Mouse (Mus musculus): Measurements from ENCODE around the gene Nudt13.

Nudt13 gene

DNA sequence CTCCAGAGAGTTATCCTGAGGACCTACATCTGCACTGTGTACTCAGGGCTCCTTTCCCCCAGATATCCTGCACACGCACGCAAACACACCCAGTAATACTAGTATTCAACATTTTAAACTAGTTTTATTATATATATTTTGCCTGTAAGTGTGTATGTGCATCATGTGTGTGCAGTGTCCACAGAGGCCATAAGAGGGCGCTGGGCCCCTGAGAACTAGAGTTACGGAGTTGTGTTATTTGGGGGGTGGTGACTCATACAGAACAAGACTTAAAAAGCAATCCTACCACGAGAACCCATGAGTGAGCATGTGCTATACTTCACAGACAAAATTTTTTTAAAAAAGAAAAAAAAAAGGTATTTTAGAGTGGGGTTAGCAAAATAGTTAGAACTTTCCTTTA is 44.9 kb downstream of the Nudt13 start:
- in situ Hi-C loops (cut with MboI), result no loop called here

DNA sequence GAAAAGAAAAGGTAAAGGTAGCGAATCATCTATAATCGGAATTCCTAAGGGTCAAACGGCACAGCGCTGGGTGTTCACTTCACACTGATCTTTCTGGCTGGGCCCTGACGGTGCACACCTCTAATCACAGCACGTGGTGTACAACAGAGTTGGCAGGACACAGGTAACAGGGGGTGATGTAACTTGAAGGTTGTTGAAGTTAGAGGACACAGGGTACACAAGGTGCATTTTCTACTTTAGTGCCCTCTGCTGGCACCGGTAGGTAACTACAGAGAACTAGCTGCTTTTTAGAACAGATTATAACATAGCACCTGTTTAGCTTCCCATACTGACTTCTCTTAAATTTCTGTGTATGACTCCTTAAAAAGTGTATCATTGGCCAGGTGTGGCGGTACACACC is 45.7 kb downstream of the Nudt13 start:
- in situ Hi-C loops (cut with MboI), result no loop called here

- in situ Hi-C loops (cut with MboI), result no loop called here
These were observed 46.4 kb downstream of the Nudt13 start for GRCm38 (mm10) chr14:20340866-20341265.

DNA sequence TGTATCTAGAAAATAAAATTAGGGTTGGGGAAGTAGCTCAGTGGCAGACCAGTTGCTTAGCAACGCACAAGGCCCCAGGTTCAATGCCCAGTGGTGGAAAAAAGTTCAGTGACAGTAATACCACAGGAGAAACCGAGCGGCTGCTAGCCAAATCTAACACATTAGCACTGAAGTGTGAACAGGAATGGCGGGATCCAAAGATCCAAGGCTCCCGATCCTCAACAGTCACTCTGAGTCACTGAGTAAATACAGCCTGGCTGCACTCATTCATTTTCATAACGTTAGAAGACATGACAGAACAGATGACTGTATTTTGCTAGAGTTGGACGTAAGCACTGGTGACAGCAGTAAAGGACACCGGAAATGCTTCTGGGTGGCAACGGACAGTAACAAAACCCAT is 51.4 kb downstream of the Nudt13 start:
- in situ Hi-C loops (cut with MboI), result loop anchor here (5.0 kb wide), 1 partner anchor 41 kb away; the partner anchor contains the start of gene Dnajc9

DNA sequence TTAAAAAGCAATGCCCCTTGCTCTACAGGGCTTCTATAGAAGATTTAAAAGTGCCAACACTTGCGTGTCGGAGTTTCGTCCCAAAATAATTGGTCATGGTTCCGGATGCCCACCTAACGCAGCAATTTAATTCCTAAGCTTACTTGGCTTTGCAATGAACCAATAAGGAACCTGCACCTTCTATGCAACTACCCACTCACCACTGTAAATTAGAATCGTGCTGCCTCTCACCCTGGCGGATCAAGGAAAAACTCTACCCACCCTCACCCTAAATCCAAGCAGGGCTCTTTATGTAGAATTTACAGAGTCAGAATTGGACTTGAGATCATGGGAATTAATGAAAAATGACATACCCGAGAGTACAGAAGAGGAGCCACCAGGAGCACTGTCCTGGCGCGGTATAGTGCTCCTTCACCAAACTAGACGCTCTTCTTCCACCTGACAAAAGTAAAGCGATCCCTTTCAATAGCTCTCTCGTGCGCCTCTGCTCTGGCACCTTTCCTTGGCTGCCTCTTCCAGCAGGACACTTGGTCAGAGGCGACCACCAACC is 53.0 kb downstream of the Nudt13 start:
- in situ Hi-C loops (cut with MboI), result loop anchor here (5.0 kb wide), 1 partner anchor 40 kb away; the partner anchor contains the start of gene Dnajc9

GRCm38 (mm10) chr14:20347991-20348541 is 53.6 kb downstream of the Nudt13 start, which contains the start of the genes Ecd and Fam149b:
Gene Ecd (minus strand): TSS chr14:20348121.
Gene Fam149b (plus strand): TSS chr14:20348162.
- in situ Hi-C loops (cut with MboI), result loop anchor here (5.0 kb wide), 1 partner anchor 39 kb away; the partner anchor contains the start of gene Dnajc9

DNA sequence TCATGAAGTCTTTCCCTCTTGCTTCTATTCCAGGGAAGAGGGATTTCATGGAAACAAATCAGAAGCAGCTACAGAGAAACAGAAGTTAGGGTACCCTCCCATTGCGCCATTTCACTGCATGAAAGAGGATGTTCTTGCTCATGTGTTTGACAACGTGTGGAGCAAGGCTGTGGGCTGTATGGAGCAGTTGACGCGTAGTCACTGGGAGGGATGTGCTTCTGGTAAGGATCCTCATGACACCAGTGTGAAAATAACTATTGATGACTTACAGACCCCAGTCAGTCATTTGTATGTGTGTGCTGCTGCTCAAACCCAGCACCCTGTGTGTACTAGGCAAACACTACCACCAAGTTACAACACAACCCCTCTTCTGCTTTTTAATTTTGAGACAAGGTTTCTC is 68.7 kb downstream of the Nudt13 start:
- in situ Hi-C loops (cut with MboI), result no loop called here
